Mouse (Mus musculus) myocyte (in vitro differentiated cells): ENCODE results near the gene Gm5741. TPM values are rescaled to one million over a fixed set of nuclear protein-coding genes. Genes with fewer than 3 reads are reported as not detected.

Source experiments
- H3K27me3 ChIP-seq: one replicate; pipeline ENCODE4 v1.6.1; 2011; ENCODE audit not compliant: control insufficient read depth, insufficient read depth, insufficient read length
- H3K36me3 ChIP-seq: one replicate; pipeline ENCODE4 v1.6.1; 2011; ENCODE audit not compliant: control insufficient read depth, insufficient read depth
- H3K4me2 ChIP-seq: one replicate; pipeline ENCODE4 v1.6.1; 2011; ENCODE audit warnings: low read depth, control low read depth
- H3K4me3 ChIP-seq: one replicate; pipeline ENCODE4 v1.5.1; 2011; ENCODE audit warnings: mild to moderate bottlenecking, control low read depth, moderate library complexity
- H3K79me2 ChIP-seq: one replicate; pipeline ENCODE4 v1.6.1; 2011; ENCODE audit not compliant: control insufficient read depth, insufficient read depth
- H3ac ChIP-seq: one replicate; pipeline ENCODE4 v1.6.1; 2011; ENCODE audit not compliant: control insufficient read depth, insufficient read length
- CEBPB ChIP-seq: IDR thresholded peaks from 2 replicates; pipeline ENCODE4 v1.6.1; 2011; ENCODE audit warnings: mild to moderate bottlenecking, moderate library complexity; ENCODE audit not compliant: poor library complexity, insufficient read depth, severe bottlenecking
- E2F4 ChIP-seq: IDR thresholded peaks from one replicate; pipeline ENCODE4 v1.6.1; 2011; ENCODE audit warnings: mild to moderate bottlenecking, control low read depth, moderate library complexity; ENCODE audit not compliant: insufficient read depth
- MAX ChIP-seq: IDR thresholded peaks from one replicate; pipeline ENCODE4 v1.6.1; 2011; ENCODE audit warnings: low read depth, mild to moderate bottlenecking, control low read depth
- MYOD1 ChIP-seq, 3 experiments: IDR thresholded peaks; one replicate each; pipeline ENCODE4 v1.6.1; 2011; ENCODE audit warnings: control low read depth in 2 of 3, low read depth in 2 of 3, mild to moderate bottlenecking in 2 of 3, moderate library complexity in 1 of 3; ENCODE audit not compliant: insufficient read length in 2 of 3, control insufficient read depth in 1 of 3
- MYOG ChIP-seq, 3 experiments: IDR thresholded peaks; one replicate each; pipeline ENCODE4 v1.6.1; 2011; ENCODE audit warnings: control low read depth in 2 of 3, low read depth in 2 of 3, mild to moderate bottlenecking in 2 of 3; ENCODE audit not compliant: insufficient read length in 2 of 3, control insufficient read depth in 1 of 3, insufficient read depth in 1 of 3
- POLR2A ChIP-seq: IDR thresholded peaks from one replicate; pipeline ENCODE4 v1.6.1; 2011; ENCODE audit warnings: low read depth, mild to moderate bottlenecking, control low read depth, moderate library complexity; ENCODE audit not compliant: insufficient read length
- POLR2AphosphoS2 ChIP-seq: IDR thresholded peaks from one replicate; pipeline ENCODE4 v1.6.1; 2011; ENCODE audit warnings: low read depth, control low read depth; ENCODE audit not compliant: insufficient read length
- REST ChIP-seq: IDR thresholded peaks from one replicate; pipeline ENCODE4 v1.6.1; 2011; ENCODE audit warnings: mild to moderate bottlenecking, control low read depth, moderate library complexity; ENCODE audit not compliant: insufficient read depth, insufficient read length
- SRF ChIP-seq: IDR thresholded peaks from one replicate; pipeline ENCODE4 v1.6.1; 2011; ENCODE audit warnings: low read depth; ENCODE audit not compliant: control insufficient read depth, insufficient read length
- TCF12 ChIP-seq: IDR thresholded peaks from one replicate; pipeline ENCODE4 v1.6.1; 2011; ENCODE audit warnings: mild to moderate bottlenecking, control low read depth; ENCODE audit not compliant: poor library complexity, insufficient read depth, severe bottlenecking
- TCF3 ChIP-seq: IDR thresholded peaks from one replicate; pipeline ENCODE4 v1.6.1; 2011; ENCODE audit warnings: low read depth, control low read depth; ENCODE audit not compliant: insufficient read length
- USF1 ChIP-seq: IDR thresholded peaks from one replicate; pipeline ENCODE4 v1.6.1; 2011; ENCODE audit warnings: low read depth, mild to moderate bottlenecking, control low read depth, moderate library complexity
- polyA plus RNA-seq: library from polyadenylated mRNA; unstranded; fragments of >200 nt; fragmentation: generic; extraction: Trizol; gene quantifications from one replicate; pipeline ENCODE4 v1.2.1, GENCODE M21; 2012; ENCODE audit warnings: missing spikeins

The Gm5741 gene
- polyA plus RNA-seq, 1 experiment: 0.31 TPM

DNA sequence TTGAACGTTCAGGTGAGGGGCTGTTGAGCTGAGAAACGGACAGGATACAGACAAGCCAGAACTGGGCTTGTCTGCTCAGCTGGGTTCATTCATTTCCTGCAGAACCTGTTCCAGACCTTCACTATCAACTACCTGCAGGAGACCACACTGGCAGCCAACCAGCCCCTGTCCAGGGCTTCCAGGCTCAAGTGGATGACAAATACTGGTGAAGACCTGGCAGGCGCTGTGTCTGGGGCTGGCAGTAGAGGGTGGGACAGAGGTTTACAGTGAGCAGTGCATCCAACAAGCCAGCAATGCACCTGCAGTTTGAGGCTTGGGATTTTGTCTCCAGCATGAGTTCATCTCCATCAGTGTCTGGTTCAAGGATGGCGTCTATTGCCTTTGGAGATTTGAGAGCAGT, 29.1 kb upstream of the Gm5741 start:
- no peak overlapping the region for H3K4me3 ChIP-seq
- H3K4me2 ChIP-seq: no peak overlapping the region
- TF ChIP-seq MAX (no peak), MYOD1 (IDR thresholded peaks at IDR 0.05; ENCODE audit: control insufficient read depth in 1 of 3, insufficient read length in 2 of 3, low read depth in 2 of 3) (no peak), E2F4 (no peak), POLR2A (no peak), REST (no peak), TCF3 (no peak), SRF (no peak), MYOG (IDR thresholded peaks at IDR 0.05; ENCODE audit: control insufficient read depth in 1 of 3, insufficient read depth in 1 of 3, insufficient read length in 2 of 3, low read depth in 2 of 3) (no peak), USF1 (no peak)
- no peak overlapping the region for H3ac ChIP-seq
- no peaks in the 10 kb centered on the region for H3K27me3 ChIP-seq
- no peaks in the 10 kb centered on the region for H3K79me2 ChIP-seq
- no peaks in the 10 kb centered on the region for H3K36me3 ChIP-seq

DNA sequence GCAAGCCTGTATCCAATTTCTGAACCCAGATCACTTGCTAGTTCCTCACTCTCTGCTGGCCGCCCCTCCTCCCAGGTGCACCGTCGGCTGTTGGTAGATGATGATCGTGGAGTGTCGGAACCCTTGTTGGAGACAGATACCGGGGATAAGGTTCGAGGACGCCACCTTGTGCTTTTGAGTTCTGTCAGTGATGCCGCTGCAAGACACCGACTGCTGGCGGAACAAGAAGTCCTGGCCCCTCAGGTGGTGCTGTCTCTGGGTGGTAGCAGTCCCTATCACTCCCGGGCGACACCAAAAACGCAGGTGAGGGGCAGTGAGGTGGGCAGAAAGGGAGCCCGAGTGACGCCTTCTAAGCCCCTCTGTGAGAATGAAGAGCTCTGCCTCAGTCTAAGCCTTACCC, 28.4 kb upstream of the Gm5741 start:
- H3K36me3 ChIP-seq: no peaks in the 10 kb centered on the region
- no peaks in the 10 kb centered on the region for H3K27me3 ChIP-seq
- H3K79me2 ChIP-seq: no peaks in the 10 kb centered on the region
- no peak overlapping the region for H3K4me3 ChIP-seq
- no peak overlapping the region for H3K4me2 ChIP-seq
- TF ChIP-seq REST (no peak), MAX (no peak), SRF (no peak), E2F4 (no peak), CEBPB (no peak), TCF3 (no peak), MYOG (IDR thresholded peaks at IDR 0.05; ENCODE audit: control insufficient read depth in 1 of 3, insufficient read depth in 1 of 3, insufficient read length in 2 of 3, low read depth in 2 of 3) (no peak)
- no peak overlapping the region for H3ac ChIP-seq

DNA sequence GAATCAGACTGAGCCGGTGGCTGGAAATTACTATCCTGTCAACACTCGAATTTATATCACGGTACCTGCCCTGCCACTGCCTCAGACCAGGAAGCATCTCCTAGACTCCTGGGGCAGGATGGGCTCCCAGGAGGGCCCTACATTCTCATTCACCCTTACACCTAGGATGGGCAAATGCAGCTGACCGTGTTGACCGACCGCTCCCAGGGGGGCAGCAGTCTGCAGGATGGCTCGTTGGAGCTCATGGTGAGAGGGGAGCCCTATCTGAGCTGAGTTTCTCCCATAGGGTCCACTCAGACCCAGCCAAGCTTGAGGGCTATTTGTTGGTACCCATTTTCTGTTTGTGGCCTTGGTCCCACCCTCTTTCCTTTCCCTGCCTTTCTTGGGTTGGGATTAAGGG, 27.8 kb upstream of the Gm5741 start:
- no peaks in the 10 kb centered on the region for H3K36me3 ChIP-seq
- TF ChIP-seq POLR2AphosphoS2 (no peak), TCF3 (no peak), CEBPB (no peak), REST (no peak), USF1 (no peak), SRF (no peak), POLR2A (no peak), MYOG (IDR thresholded peaks at IDR 0.05; ENCODE audit: control insufficient read depth in 1 of 3, insufficient read depth in 1 of 3, insufficient read length in 2 of 3, low read depth in 2 of 3) (no peak), MAX (no peak), E2F4 (no peak), TCF12 (no peak), MYOD1 (IDR thresholded peaks at IDR 0.05; ENCODE audit: control insufficient read depth in 1 of 3, insufficient read length in 2 of 3, low read depth in 2 of 3) (no peak)
- no peaks in the 10 kb centered on the region for H3K79me2 ChIP-seq
- H3K4me3 ChIP-seq: no peak overlapping the region
- no peak overlapping the region for H3K4me2 ChIP-seq
- no peaks in the 10 kb centered on the region for H3K27me3 ChIP-seq
- H3ac ChIP-seq: no peak overlapping the region

DNA sequence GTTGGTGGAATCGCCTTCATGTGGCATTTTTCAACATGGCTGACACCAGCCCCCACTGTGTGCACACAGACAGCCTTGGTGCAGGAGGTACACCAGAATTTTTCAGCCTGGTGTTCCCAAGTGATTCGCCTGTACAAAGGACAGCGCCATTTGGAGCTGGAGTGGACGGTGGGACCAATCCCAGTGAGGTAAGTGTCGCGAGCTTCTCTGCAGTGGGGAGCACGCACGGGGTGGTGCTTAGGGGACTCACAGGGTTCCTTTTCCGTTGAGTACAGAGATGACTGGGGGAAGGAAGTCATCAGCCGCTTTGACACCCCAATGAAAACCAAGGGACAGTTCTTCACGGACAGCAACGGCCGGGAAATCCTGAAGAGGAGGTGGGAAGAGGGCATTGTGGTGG, 27.3 kb upstream of the Gm5741 start:
- Histone ChIP-seq H3K27me3 (no peaks in the 10 kb centered on the region), H3K4me3 (no peak overlapping the region), H3K79me2 (no peaks in the 10 kb centered on the region), H3K36me3 (no peaks in the 10 kb centered on the region), H3ac (no peak overlapping the region), H3K4me2 (no peak overlapping the region)
- TF ChIP-seq MAX: no peak

DNA sequence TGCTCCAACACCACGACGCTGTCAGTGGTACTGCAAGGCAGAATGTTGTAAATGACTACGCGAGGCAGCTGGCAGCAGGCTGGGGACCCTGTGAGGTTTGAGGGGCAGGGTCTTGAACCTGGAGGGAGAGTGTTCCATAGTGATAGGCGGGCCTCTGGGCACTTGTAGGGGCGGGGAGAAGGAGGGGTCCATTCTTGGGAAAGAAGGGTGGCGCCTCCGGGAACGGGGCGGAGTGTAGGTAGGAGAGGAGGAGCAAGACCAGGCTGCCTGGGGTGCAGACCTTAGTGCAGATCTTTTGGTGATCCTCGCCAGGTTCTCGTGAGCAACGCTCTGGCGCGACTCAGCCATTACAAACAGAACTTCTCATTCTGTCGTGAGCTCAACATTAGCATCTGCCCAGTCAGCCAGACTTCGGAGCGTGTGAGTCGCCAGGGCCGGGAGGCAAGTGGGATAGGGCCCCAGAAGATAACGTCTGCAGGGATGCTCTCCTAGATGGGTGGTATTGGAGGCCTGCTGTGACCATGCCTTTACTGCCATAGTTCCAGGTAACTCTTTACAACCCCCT, 23.8 kb upstream of the Gm5741 start:
- no peaks in the 10 kb centered on the region for H3K79me2 ChIP-seq
- no peak overlapping the region for H3K4me3 ChIP-seq
- peaks cover 8% of the 10 kb centered on the region for H3K36me3 ChIP-seq
- H3K4me2 ChIP-seq: no peak overlapping the region
- TF ChIP-seq MAX: no peak
- TF ChIP-seq POLR2AphosphoS2: no peak
- TF ChIP-seq MYOD1 (IDR thresholded peaks at IDR 0.05; ENCODE audit: control insufficient read depth in 1 of 3, insufficient read length in 2 of 3, low read depth in 2 of 3): no peak
- TF ChIP-seq CEBPB: no peak
- no peak for TF ChIP-seq POLR2A
- no peak for TF ChIP-seq REST
- TF ChIP-seq E2F4: no peak
- TF ChIP-seq SRF: no peak
- TF ChIP-seq MYOG (IDR thresholded peaks at IDR 0.05; ENCODE audit: control insufficient read depth in 1 of 3, insufficient read depth in 1 of 3, insufficient read length in 2 of 3, low read depth in 2 of 3): no peak
- TF ChIP-seq TCF3: no peak
- no peak for TF ChIP-seq TCF12
- no peak for TF ChIP-seq USF1
- no peaks in the 10 kb centered on the region for H3K27me3 ChIP-seq
- no peak overlapping the region for H3ac ChIP-seq
